Comparison of ENCODE assay signal across 10 mouse cellular contexts in the genomic region with DNA sequence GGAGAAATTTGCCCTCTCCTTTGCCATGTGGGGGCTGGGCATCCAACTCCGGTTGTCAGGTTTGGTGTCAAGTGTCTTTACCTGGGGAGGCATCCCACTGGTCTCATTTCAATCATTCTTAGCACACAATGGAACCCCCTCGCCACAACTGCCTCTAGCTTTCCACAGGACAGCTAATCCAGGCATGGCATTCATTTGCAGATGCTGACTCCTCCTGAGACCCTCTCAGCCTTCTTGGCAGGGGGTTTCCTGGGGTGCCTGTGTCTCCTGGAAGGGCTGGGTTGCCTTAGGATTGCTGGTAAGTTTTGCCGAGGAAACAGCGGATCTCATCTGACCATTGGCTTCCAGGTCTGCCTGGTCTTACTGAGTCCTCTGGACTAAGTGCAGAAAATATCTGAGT. TPM values are rescaled to one million over a fixed set of nuclear protein-coding genes. Genes with fewer than 3 reads are reported as not detected.
A peak's percentile ranks its signal among the peaks of the same experiment; 100 is the strongest.
DNase-seq lines count a peak whose midpoint lies in the region; ATAC-seq and TF ChIP-seq lines count a peak whose summit lies in the region.
"Had no signal": no experiment of that assay in that cellular context is flagged by ENCODE, and none has a peak within 500 bp of the region (broad histone marks: within the 10 kb centered on the region; RNA-seq: fewer than 3 reads in every experiment).

A gene (plus strand): TSS at position 202 of the 400 bp plus-strand sequence.

- H3K9me3 ChIP-seq in kidney, embryonic 14.5 days (ENCODE audit: control insufficient read depth, low read length) = no peaks in the 10 kb centered on the region
- H3K9me3 ChIP-seq in embryonic facial prominence, embryonic 12.5 days = no peaks in the 10 kb centered on the region
- H3K9me3 ChIP-seq in hindbrain, postnatal 0 days (ENCODE audit: low read length) = no peaks in the 10 kb centered on the region

- no peak for DNase-seq in kidney, postnatal 14 days
- DNase-seq in hindbrain, postnatal 0 days (ENCODE audit: low spot score) = no peak
- DNase-seq in retina, postnatal 1 day = no peak
- DNase-seq in layer of hippocampus, adult 18-20 months (ENCODE audit: low spot score in 2 of 2) = no peak
- no peak for DNase-seq in lung, postnatal 10 days
- DNase-seq: kidney, adult 9 months; left cerebral cortex, postnatal 4 days had no signal

- peak within 1 kb of the TSS; percentile 32; the same call in 1 of the 2 replicates for H3K4me3 ChIP-seq in kidney, embryonic 14.5 days (ENCODE audit: low read length)
- H3K4me3 ChIP-seq in embryonic facial prominence, embryonic 12.5 days = peak within 1 kb of the TSS; percentile 33
- peak within 1 kb of the TSS; percentile 20 for H3K4me3 ChIP-seq in hindbrain, postnatal 0 days (ENCODE audit: low read length)
- H3K4me3 ChIP-seq in small intestine, adult 2 months (ENCODE audit: low read depth, low read length) = peak within 1 kb of the TSS; percentile 4; the same call in 1 of the 2 replicates

- no peak within 1 kb of the TSS for H3K27ac ChIP-seq in kidney, embryonic 14.5 days (ENCODE audit: low read depth, low read length)
- H3K27ac ChIP-seq in embryonic facial prominence, embryonic 12.5 days = no peak within 1 kb of the TSS
- H3K27ac ChIP-seq in hindbrain, postnatal 0 days = no peak within 1 kb of the TSS
- no peak within 1 kb of the TSS for H3K27ac ChIP-seq in small intestine, adult 2 months (ENCODE audit: insufficient read depth, low read depth, low read length)

- 0 out of 2 replicates have a peak, but pooled peaks cover 3% of the 10 kb centered on the region for H3K36me3 ChIP-seq in kidney, embryonic 14.5 days (ENCODE audit: control insufficient read depth, insufficient read depth, low read length)
- H3K36me3 ChIP-seq in embryonic facial prominence, embryonic 12.5 days = peaks cover 11% of the 10 kb centered on the region
- H3K36me3 ChIP-seq in hindbrain, postnatal 0 days (ENCODE audit: insufficient read depth, low read length) = peaks cover 5% of the 10 kb centered on the region; the same call in 1 of the 2 replicates
- H3K36me3 ChIP-seq in small intestine, adult 2 months (ENCODE audit: control insufficient read depth, insufficient read depth, low read length) = peaks cover 7% of the 10 kb centered on the region; the same call in 1 of the 2 replicates

- WGBS in kidney, embryonic 14.5 days = 8% methylated on average over 4 of the region's 4 CpGs
- 5% methylated on average over 4 of the region's 4 CpGs for WGBS in embryonic facial prominence, embryonic 12.5 days
- 8% methylated on average over 4 of the region's 4 CpGs for WGBS in hindbrain, postnatal 0 days
- 43% methylated on average over 4 of the region's 4 CpGs for WGBS in small intestine, adult 2 months

- peaks cover 9% of the 10 kb centered on the region; the same call in 1 of the 2 replicates for H3K4me1 ChIP-seq in kidney, embryonic 14.5 days (ENCODE audit: control insufficient read depth, insufficient read depth, low read length)
- peaks cover 17% of the 10 kb centered on the region for H3K4me1 ChIP-seq in embryonic facial prominence, embryonic 12.5 days
- H3K4me1 ChIP-seq in hindbrain, postnatal 0 days (ENCODE audit: insufficient read depth, low read length) = peaks cover 11% of the 10 kb centered on the region; the same call in 1 of the 2 replicates
- peaks cover 15% of the 10 kb centered on the region for H3K4me1 ChIP-seq in small intestine, adult 2 months (ENCODE audit: control insufficient read depth, insufficient read depth, insufficient read length, low read length)

- no peak within 1 kb of the TSS for H3K9ac ChIP-seq in kidney, embryonic 14.5 days (ENCODE audit: low read depth, low read length)
- no peak within 1 kb of the TSS for H3K9ac ChIP-seq in embryonic facial prominence, embryonic 12.5 days
- no peak within 1 kb of the TSS for H3K9ac ChIP-seq in hindbrain, postnatal 0 days (replicated peaks; ENCODE audit: low read length)

- TF ChIP-seq POLR2A in small intestine, adult 2 months (IDR thresholded peaks at IDR 0.05; ENCODE audit: low read depth, low read length) = no peak

- no peak within 1 kb of the TSS for H3K4me2 ChIP-seq in kidney, embryonic 14.5 days (replicated peaks; ENCODE audit: low read depth, low read length)
- peak within 1 kb of the TSS; percentile 51 for H3K4me2 ChIP-seq in embryonic facial prominence, embryonic 12.5 days (replicated peaks)
- peak within 1 kb of the TSS; percentile 58 for H3K4me2 ChIP-seq in hindbrain, postnatal 0 days (ENCODE audit: low read depth, low read length)

- peaks cover 49% of the 10 kb centered on the region for H3K27me3 ChIP-seq in kidney, embryonic 14.5 days (ENCODE audit: control insufficient read depth, insufficient read depth, low read length)
- H3K27me3 ChIP-seq in embryonic facial prominence, embryonic 12.5 days = peaks cover 62% of the 10 kb centered on the region
- H3K27me3 ChIP-seq in hindbrain, postnatal 0 days (ENCODE audit: insufficient read depth, low read length) = peaks cover 46% of the 10 kb centered on the region
- H3K27me3 ChIP-seq in small intestine, adult 2 months (ENCODE audit: control insufficient read depth, insufficient read depth, low read length) = peaks cover 30% of the 10 kb centered on the region

- ATAC-seq in kidney, embryonic 14.5 days (ENCODE audit: low FRiP score, low TSS enrichment) = no peak
- ATAC-seq in embryonic facial prominence, embryonic 12.5 days (ENCODE audit: insufficient number of reproducible peaks, insufficient read depth, low FRiP score, low TSS enrichment) = no peak
- no peak for ATAC-seq in hindbrain, postnatal 0 days

- no peak for TF ChIP-seq CTCF in hindbrain, postnatal 0 days (IDR thresholded peaks at IDR 0.05; ENCODE audit: low read depth)
- TF ChIP-seq CTCF in small intestine, adult 2 months (IDR thresholded peaks at IDR 0.05; ENCODE audit: extremely low read depth, insufficient read length, insufficient replicate concordance, low read depth, low read length) = no peak

RNA-seq across cellular contexts. Expression of the gene that starts here (rescaled TPM):
- polyA plus RNA-seq in kidney, embryonic 14.5 days (2014; fragmentation: Nextera tagmentation; extraction: Ambion mirVana) = not detected in 2 replicates
- 0.06 and 0.13 TPM in 2 replicates for polyA plus RNA-seq in embryonic facial prominence, embryonic 12.5 days (2016; fragmentation: Nextera tagmentation; extraction: Ambion mirVana)
- 0.10 TPM in 1 of 2 replicates, not detected in the other for total RNA-seq in hindbrain, postnatal 0 days (2014; rRNA removed)
- polyA plus RNA-seq in hindbrain, postnatal 0 days (2015; fragmentation: Nextera tagmentation; extraction: Ambion mirVana) = 0.10 TPM in 1 of 2 replicates, not detected in the other
- not detected in 2 replicates for polyA plus RNA-seq in small intestine, adult 2 months (2012; rRNA removed)
- total RNA-seq in layer of hippocampus, adult 18-20 months (2021) = under 1 TPM; 0.10 to 0.15 TPM
- total RNA-seq: left cerebral cortex, postnatal 4 days had no signal
